Mouse (Mus musculus) limb, embryonic 11.5 days (tissue): Measurements from ENCODE around the gene Ppm1a. TPM values are rescaled to one million over a fixed set of nuclear protein-coding genes. Genes with fewer than 3 reads are reported as not detected.

Source experiments
- ATAC-seq: fragments of 200-750 bp; cut with Nextera tagmentation; 2 replicates; pipeline ENCODE4 v1.8.0; 2017; ENCODE audit warnings: low read depth; ENCODE audit not compliant: insufficient number of reproducible peaks, low FRiP score, low TSS enrichment
- DNase-seq: peaks from one replicate; pipeline ENCODE4 v3.0.0-alpha.2; 2015; ENCODE audit warnings: low spot score
- H3K27ac ChIP-seq: fragments of 300-500 bp; sonication (generic); replicated peaks from 2 replicates; pipeline ENCODE4 v1.5.1; 2014; ENCODE audit warnings: low read depth, mild to moderate bottlenecking, low read length
- H3K27me3 ChIP-seq: fragments of 300-500 bp; sonication (generic); 2 replicates; pipeline ENCODE4 v1.6.1; 2014; ENCODE audit warnings: mild to moderate bottlenecking, low read length, mixed read lengths; ENCODE audit not compliant: control insufficient read depth, insufficient read depth
- H3K36me3 ChIP-seq: fragments of 300-500 bp; sonication (generic); 2 replicates; pipeline ENCODE4 v1.6.1; 2014; ENCODE audit warnings: mild to moderate bottlenecking, low read length, moderate library complexity, mixed read lengths; ENCODE audit not compliant: control insufficient read depth, insufficient read depth
- H3K4me1 ChIP-seq: fragments of 300-500 bp; sonication (generic); 2 replicates; pipeline ENCODE4 v1.6.1; 2014; ENCODE audit warnings: low read length, mixed read lengths; ENCODE audit not compliant: control insufficient read depth, insufficient read depth
- H3K4me2 ChIP-seq: fragments of 300-500 bp; sonication (generic); 2 replicates; pipeline ENCODE4 v1.6.1; 2014; ENCODE audit warnings: low read depth, mild to moderate bottlenecking, moderate library complexity; ENCODE audit not compliant: severe bottlenecking
- H3K4me3 ChIP-seq: fragments of 300-500 bp; sonication (generic); 2 replicates; pipeline ENCODE4 v1.5.1; 2014; ENCODE audit warnings: low read depth, low read length
- H3K9ac ChIP-seq: fragments of 300-500 bp; sonication (generic); 2 replicates; pipeline ENCODE4 v1.6.1; 2014; ENCODE audit warnings: mild to moderate bottlenecking, low read length
- H3K9me3 ChIP-seq: fragments of 300-500 bp; sonication (generic); 2 replicates; pipeline ENCODE4 v1.6.1; 2016; ENCODE audit warnings: low read length; ENCODE audit not compliant: control insufficient read depth
- WGBS: fragments of 180-500 bp; shearing (Covaris S2); extraction: QIAGEN DNeasy Blood & Tissue Kit; methylation state at CpG from one replicate; pipeline ENCODE4 v1.1.7; 2014; 5-methylcytosine and 5-hydroxymethylcytosine counted together
- polyA plus RNA-seq: library from polyadenylated mRNA; unstranded; fragments of >200 nt; fragmentation: Nextera tagmentation; extraction: Ambion mirVana; gene quantifications from 2 replicates; pipeline ENCODE4 v1.2.1, GENCODE M21; 2014

The Ppm1a gene
- polyA plus RNA-seq, 1 experiment from 2014 or later: 69.1 TPM

GRCm38 (mm10) chr12:72750606-72751005, 6.6 kb upstream of the Ppm1a start:
- 85% methylated on average over 2 of the region's 2 CpGs for WGBS
- no peaks in the 10 kb centered on the region for H3K9me3 ChIP-seq
- no peak for ATAC-seq
- no peak overlapping the region for H3K4me3 ChIP-seq
- H3K4me2 ChIP-seq: no peak overlapping the region
- no peaks in the 10 kb centered on the region for H3K36me3 ChIP-seq
- no peaks in the 10 kb centered on the region for H3K27me3 ChIP-seq
- H3K27ac ChIP-seq: no peak overlapping the region
- DNase-seq: no peak
- H3K9ac ChIP-seq: no peak overlapping the region
- H3K4me1 ChIP-seq: no peaks in the 10 kb centered on the region

- no peaks in the 10 kb centered on the region for H3K27me3 ChIP-seq
- no peaks in the 10 kb centered on the region for H3K36me3 ChIP-seq
- no peak overlapping the region for H3K4me3 ChIP-seq
- H3K4me2 ChIP-seq: no peak overlapping the region
- peak; percentile 46 for DNase-seq
- H3K27ac ChIP-seq: no peak overlapping the region
- no peaks in the 10 kb centered on the region for H3K9me3 ChIP-seq
- WGBS: 0% methylated on average over 1 of the region's 1 CpGs
- H3K4me1 ChIP-seq: peaks cover 5% of the 10 kb centered on the region; the same call in 1 of the 2 replicates
- no peak for ATAC-seq
- no peak overlapping the region for H3K9ac ChIP-seq
Measured at GRCm38 (mm10) chr12:72757596-72757995, 341 bp downstream of the Ppm1a start.

GRCm38 (mm10) chr12:72759956-72760355, 2.7 kb downstream of the Ppm1a start:
- no peak for ATAC-seq
- Histone ChIP-seq H3K27ac (no peak overlapping the region), H3K4me1 (peaks cover 5% of the 10 kb centered on the region; the same call in 1 of the 2 replicates), H3K27me3 (no peaks in the 10 kb centered on the region), H3K9ac (no peak overlapping the region), H3K36me3 (no peaks in the 10 kb centered on the region), H3K9me3 (no peaks in the 10 kb centered on the region), H3K4me3 (no peak overlapping the region; the same call in 1 of the 2 replicates), H3K4me2 (peak overlapping the region; percentile 65; the same call in 1 of the 2 replicates)
- 19% methylated on average over 7 of the region's 7 CpGs for WGBS
- no peak for DNase-seq

- ATAC-seq (peak; percentile 92), DNase-seq (peak; percentile 96)
- H3K4me2 ChIP-seq: peak overlapping the region; percentile 65
- no peaks in the 10 kb centered on the region for H3K27me3 ChIP-seq
- 0% methylated on average over 59 of the region's 78 CpGs for WGBS
- H3K36me3 ChIP-seq: no peaks in the 10 kb centered on the region
- no peaks in the 10 kb centered on the region for H3K9me3 ChIP-seq
- H3K4me3 ChIP-seq: peak overlapping the region; percentile 72
- peak overlapping the region; percentile 88 for H3K27ac ChIP-seq
- peak overlapping the region; percentile 92 for H3K9ac ChIP-seq
- peaks cover 5% of the 10 kb centered on the region; the same call in 1 of the 2 replicates for H3K4me1 ChIP-seq
Measured at GRCm38 (mm10) chr12:72760376-72761229, 3.3 kb downstream of the Ppm1a start.

GRCm38 (mm10) chr12:72761230-72761648, 4.0 kb downstream of the Ppm1a start:
- Histone ChIP-seq H3K27ac (peak overlapping the region; percentile 88), H3K4me2 (peak overlapping the region; percentile 44), H3K4me3 (peak overlapping the region; percentile 72), H3K9ac (peak overlapping the region; percentile 92), H3K9me3 (no peaks in the 10 kb centered on the region), H3K27me3 (no peaks in the 10 kb centered on the region), H3K36me3 (no peaks in the 10 kb centered on the region), H3K4me1 (peaks cover 5% of the 10 kb centered on the region; the same call in 1 of the 2 replicates)
- ATAC-seq (peak; percentile 72), DNase-seq (no peak)
- WGBS: 0% methylated on average over 24 of the region's 71 CpGs

GRCm38 (mm10) chr12:72761649-72762261, 4.5 kb downstream of the Ppm1a start:
- peak; percentile 45 for ATAC-seq
- peak overlapping the region; percentile 88 for H3K27ac ChIP-seq
- peak; percentile 80 for DNase-seq
- no peaks in the 10 kb centered on the region for H3K36me3 ChIP-seq
- 0% methylated on average over 26 of the region's 43 CpGs for WGBS
- H3K9me3 ChIP-seq: no peaks in the 10 kb centered on the region
- peak overlapping the region; percentile 72 for H3K4me3 ChIP-seq
- H3K9ac ChIP-seq: peak overlapping the region; percentile 92
- H3K4me2 ChIP-seq: peak overlapping the region; percentile 44
- H3K27me3 ChIP-seq: no peaks in the 10 kb centered on the region
- H3K4me1 ChIP-seq: peaks cover 5% of the 10 kb centered on the region; the same call in 1 of the 2 replicates

GRCm38 (mm10) chr12:72762502-72762901, 5.2 kb downstream of the Ppm1a start:
- Histone ChIP-seq H3K4me1 (no peaks in the 10 kb centered on the region; the same call in 1 of the 2 replicates), H3K4me2 (peak overlapping the region; percentile 44), H3K27ac (no peak overlapping the region), H3K9me3 (no peaks in the 10 kb centered on the region), H3K9ac (no peak overlapping the region), H3K4me3 (peak overlapping the region; percentile 72), H3K27me3 (no peaks in the 10 kb centered on the region), H3K36me3 (no peaks in the 10 kb centered on the region)
- 62% methylated on average over 1 of the region's 1 CpGs for WGBS
- ATAC-seq (no peak), DNase-seq (no peak)

GRCm38 (mm10) chr12:72763156-72763555, 5.9 kb downstream of the Ppm1a start:
- H3K9ac ChIP-seq: no peak overlapping the region
- DNase-seq (no peak), ATAC-seq (no peak)
- no peaks in the 10 kb centered on the region; the same call in 1 of the 2 replicates for H3K4me1 ChIP-seq
- WGBS: 72% methylated on average over 1 of the region's 1 CpGs
- no peak overlapping the region for H3K4me3 ChIP-seq
- no peaks in the 10 kb centered on the region for H3K27me3 ChIP-seq
- H3K27ac ChIP-seq: no peak overlapping the region
- H3K4me2 ChIP-seq: no peak overlapping the region
- no peaks in the 10 kb centered on the region for H3K36me3 ChIP-seq
- H3K9me3 ChIP-seq: no peaks in the 10 kb centered on the region
